Mouse (Mus musculus): ENCODE measurements around the gene Twist1. TPM values are rescaled to one million over a fixed set of nuclear protein-coding genes. Genes with fewer than 3 reads are reported as not detected.

Twist1 gene
- under 1 TPM in 1 of 2 experiments, not detected in 1; 0.10 TPM for polyA plus RNA-seq (2017; shearing (Covaris generic))

GRCm38 (mm10) chr12:33957400-33958240 lies at the start of gene Twist1:
TSS of gene Twist1 (plus strand) at chr12:33957671.

GRCm38 (mm10) chr12:33928331-33929192 lies 28.9 kb upstream of the Twist1 start, which contains the start of gene Ferd3l:
TSS of gene Ferd3l (plus strand) at chr12:33928425.

Other genes with a start within 250 kb of the Twist1 start
- not detected for gene Ferd3l, start 29.2 kb upstream of the Twist1 start, polyA plus RNA-seq (2017; shearing (Covaris generic))